Mouse (Mus musculus) midbrain, postnatal 0 days (tissue): ENCODE measurements around the gene Mapk7. TPM values are rescaled to one million over a fixed set of nuclear protein-coding genes. Genes with fewer than 3 reads are reported as not detected.
A peak's percentile ranks its signal among the peaks of the same experiment; 100 is the strongest.

Experiments
- ATAC-seq: fragments of 200-750 bp; cut with Nextera tagmentation; 2 replicates; pipeline ENCODE4 v1.8.0; 2017; ENCODE audit warnings: moderate number of reproducible peaks, mild to moderate bottlenecking, moderate TSS enrichment, moderate library complexity; ENCODE audit not compliant: low FRiP score
- DNase-seq: peaks from one replicate; pipeline ENCODE4 v3.0.0-alpha.2; 2015; ENCODE audit warnings: low spot score
- H3K27ac ChIP-seq: fragments of 300-500 bp; sonication (generic); 2 replicates; pipeline ENCODE4 v1.5.1; 2014; ENCODE audit warnings: low read depth, mild to moderate bottlenecking, low read length, mixed read lengths
- H3K27me3 ChIP-seq: fragments of 300-500 bp; sonication (generic); 2 replicates; pipeline ENCODE4 v1.6.1; 2014; ENCODE audit warnings: low read length, control low read depth, mixed read lengths; ENCODE audit not compliant: insufficient read depth
- H3K36me3 ChIP-seq: fragments of 300-500 bp; sonication (generic); 2 replicates; pipeline ENCODE4 v1.6.1; 2014; ENCODE audit warnings: low read length, control low read depth, mixed read lengths; ENCODE audit not compliant: insufficient read depth
- H3K4me1 ChIP-seq: fragments of 300-500 bp; sonication (generic); 2 replicates; pipeline ENCODE4 v1.6.1; 2014; ENCODE audit warnings: mild to moderate bottlenecking, control low read depth, antibody characterized with exemption, low read length, mixed read lengths; ENCODE audit not compliant: insufficient read depth
- H3K4me2 ChIP-seq: fragments of 300-500 bp; sonication (generic); 2 replicates; pipeline ENCODE4 v1.6.1; 2014; ENCODE audit warnings: low read depth, mild to moderate bottlenecking, low read length, mixed read lengths; ENCODE audit not compliant: poor library complexity, severe bottlenecking
- H3K4me3 ChIP-seq: fragments of 300-500 bp; sonication (generic); 2 replicates; pipeline ENCODE4 v1.5.1; 2014; ENCODE audit warnings: low read depth, mild to moderate bottlenecking, low read length, moderate library complexity
- H3K9ac ChIP-seq: fragments of 300-500 bp; sonication (generic); replicated peaks from 2 replicates; pipeline ENCODE4 v1.6.1; 2014; ENCODE audit warnings: mild to moderate bottlenecking, low read length, moderate library complexity, mixed read lengths; ENCODE audit not compliant: poor library complexity, severe bottlenecking
- H3K9me3 ChIP-seq: fragments of 300-500 bp; sonication (generic); 2 replicates; pipeline ENCODE4 v1.6.1; 2016; ENCODE audit warnings: low read length, control low read depth
- CTCF ChIP-seq: IDR thresholded peaks from 2 replicates; pipeline ENCODE4 v1.5.1; 2016; ENCODE audit warnings: antibody characterized with exemption, mild to moderate bottlenecking
- WGBS: fragments of 180-500 bp; shearing (Covaris S2); extraction: QIAGEN DNeasy Blood & Tissue Kit; methylation state at CpG from one replicate; pipeline ENCODE4 v1.1.7; 2014; 5-methylcytosine and 5-hydroxymethylcytosine counted together
- polyA plus RNA-seq: library from polyadenylated mRNA; unstranded; fragments of >200 nt; fragmentation: Nextera tagmentation; extraction: Ambion mirVana; gene quantifications from 2 replicates; pipeline ENCODE4 v1.2.1, GENCODE M21; 2015
- total RNA-seq: library from RNA; depleted of rRNA; stranded (reverse); fragments of >200 nt; gene quantifications from 2 replicates; pipeline ENCODE4 v1.2.3, GENCODE M21; 2014

The Mapk7 gene
- total and polyA plus RNA-seq, 2 experiments from 2014 or later: 36.9 to 46.1 TPM

DNA sequence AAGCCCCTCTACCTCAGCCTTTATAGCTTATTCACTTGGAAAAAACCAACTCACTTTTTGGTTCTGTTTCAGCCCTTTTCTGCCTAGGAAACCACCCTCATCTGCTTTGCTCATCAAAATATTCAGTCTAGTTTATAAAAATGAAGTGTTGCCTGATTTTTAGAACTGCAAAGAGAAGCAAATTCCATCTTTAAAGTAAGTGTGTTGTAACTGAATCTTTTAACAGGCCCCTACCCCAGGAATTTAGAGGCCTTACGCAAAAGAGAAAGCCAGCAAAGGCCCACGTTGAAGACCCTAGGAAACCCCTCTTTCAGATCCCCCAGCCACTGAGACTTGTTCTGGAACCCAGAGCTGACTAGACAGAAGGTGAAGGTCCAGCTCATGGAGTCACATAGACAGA, 30.1 kb downstream of the Mapk7 start:
- TF ChIP-seq CTCF: no peak
- no peaks in the 10 kb centered on the region for H3K27me3 ChIP-seq

DNA sequence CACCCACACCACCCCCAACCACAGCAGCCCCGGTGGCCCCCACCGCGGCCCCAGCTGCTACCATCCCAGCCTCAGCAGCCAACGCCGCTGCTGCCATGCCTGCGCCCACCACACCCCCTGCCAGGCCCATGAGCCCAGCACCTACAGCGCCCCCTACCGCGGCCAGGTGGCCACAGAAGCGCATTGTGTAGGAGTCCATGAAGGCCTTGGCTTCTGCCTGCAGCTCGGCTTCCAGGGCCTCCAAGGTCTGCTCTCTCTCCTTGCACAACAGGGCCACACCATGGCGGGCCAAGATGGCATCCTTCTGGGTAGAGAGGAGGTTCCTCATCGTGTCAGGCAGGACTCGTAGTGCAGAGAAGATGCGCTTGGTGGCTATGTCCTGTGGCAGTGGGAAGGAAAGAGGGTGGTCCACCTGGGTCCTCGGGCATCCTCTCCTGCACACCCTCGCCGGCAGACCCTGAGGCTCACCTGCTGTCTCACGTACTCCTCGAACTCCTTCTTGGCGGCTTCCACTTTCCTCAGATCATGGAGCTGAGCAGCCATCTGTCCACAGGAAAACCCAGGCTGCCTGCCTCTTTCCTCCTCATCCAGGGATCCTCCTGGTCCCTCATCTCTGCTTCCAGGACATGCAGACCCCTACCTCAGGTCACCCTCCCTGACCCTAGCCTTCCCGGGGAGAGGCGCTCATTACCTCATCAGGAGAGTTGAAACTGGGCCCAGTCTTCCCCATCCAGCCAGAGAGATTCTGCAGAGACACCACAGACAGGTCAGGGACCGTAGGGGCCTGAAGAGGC, 44.5 kb downstream of the Mapk7 start:
- Histone ChIP-seq H3K4me1 (no peaks in the 10 kb centered on the region), H3K4me3 (no peak overlapping the region), H3K27ac (no peak overlapping the region), H3K4me2 (no peak overlapping the region), H3K9me3 (no peaks in the 10 kb centered on the region), H3K9ac (no peak overlapping the region), H3K36me3 (peaks cover 15% of the 10 kb centered on the region; the same call in 1 of the 2 replicates), H3K27me3 (no peaks in the 10 kb centered on the region)
- peak; percentile 40 for TF ChIP-seq CTCF
- ATAC-seq: no peak
- WGBS: 78% methylated on average over 24 of the region's 24 CpGs
- no peak for DNase-seq

More for the DNA sequence above, 30.1 kb downstream of the Mapk7 start:
- Histone ChIP-seq H3K4me2 (no peak overlapping the region), H3K9me3 (no peaks in the 10 kb centered on the region), H3K4me3 (no peak overlapping the region), H3K36me3 (no peaks in the 10 kb centered on the region), H3K4me1 (no peaks in the 10 kb centered on the region), H3K9ac (no peak overlapping the region), H3K27ac (no peak overlapping the region)
- 90% methylated on average over 2 of the region's 2 CpGs for WGBS
- ATAC-seq (no peak), DNase-seq (no peak)

DNA sequence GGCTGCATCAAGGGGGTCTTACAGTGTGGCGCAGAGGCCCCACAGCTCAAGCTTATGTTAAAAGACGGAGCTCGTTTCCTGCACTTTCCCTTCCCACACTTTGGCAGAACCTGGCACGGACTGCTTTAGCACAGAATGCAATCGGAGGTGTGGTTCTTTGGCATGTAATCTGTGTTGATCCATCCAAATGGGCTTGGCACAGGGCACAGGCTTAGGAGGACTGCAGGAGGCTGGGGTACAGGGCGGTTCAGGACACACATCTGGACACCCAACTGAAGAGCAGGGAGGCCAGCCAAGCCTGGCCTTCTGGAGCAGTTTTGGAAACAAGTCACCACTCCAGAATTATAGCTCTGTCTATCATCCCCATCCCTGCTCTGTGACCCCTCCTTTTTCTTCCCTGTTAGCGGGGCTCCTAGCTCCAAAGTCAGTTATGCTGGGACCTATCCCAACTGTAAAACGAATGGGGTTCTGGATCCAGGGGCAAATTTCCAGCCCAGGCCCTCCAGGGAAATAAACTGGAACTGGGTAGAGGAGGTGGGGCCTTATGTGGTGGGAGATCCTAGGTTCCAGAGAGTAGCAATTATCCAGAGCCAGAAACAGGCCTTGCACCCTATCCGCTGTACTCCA, 45.5 kb downstream of the Mapk7 start:
- Histone ChIP-seq H3K36me3 (peaks cover 15% of the 10 kb centered on the region; the same call in 1 of the 2 replicates), H3K4me3 (no peak overlapping the region), H3K9ac (no peak overlapping the region), H3K27ac (no peak overlapping the region), H3K9me3 (no peaks in the 10 kb centered on the region), H3K4me2 (no peak overlapping the region), H3K27me3 (no peaks in the 10 kb centered on the region), H3K4me1 (no peaks in the 10 kb centered on the region)
- 65% methylated on average over 9 of the region's 9 CpGs for WGBS
- ATAC-seq (no peak), DNase-seq (peak; percentile 69)
- no peak for TF ChIP-seq CTCF

DNA sequence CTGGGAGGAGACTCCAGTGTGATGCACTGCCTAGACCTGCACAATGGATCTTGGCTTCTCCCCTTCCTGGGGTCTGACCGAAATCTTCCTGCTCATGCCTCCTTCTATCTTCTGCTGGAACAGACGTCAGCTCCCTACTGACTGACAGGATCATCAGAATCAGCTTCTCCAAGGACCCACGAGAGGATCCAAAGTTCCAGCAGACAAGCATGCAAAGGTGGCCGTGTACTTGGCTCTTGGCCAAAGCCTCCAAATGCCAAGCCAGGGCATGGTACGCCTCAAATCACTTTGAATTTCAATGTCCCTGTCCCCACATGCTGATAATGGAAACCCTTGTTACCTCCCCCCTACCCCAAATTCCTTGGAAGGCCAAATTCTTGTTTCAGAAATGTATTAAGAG, 46.2 kb downstream of the Mapk7 start:
- no peaks in the 10 kb centered on the region for H3K4me1 ChIP-seq
- WGBS: 42% methylated on average over 5 of the region's 5 CpGs
- no peaks in the 10 kb centered on the region for H3K9me3 ChIP-seq
- DNase-seq (peak; percentile 24), ATAC-seq (no peak)
- no peak overlapping the region for H3K9ac ChIP-seq
- peaks cover 15% of the 10 kb centered on the region; the same call in 1 of the 2 replicates for H3K36me3 ChIP-seq
- no peak overlapping the region for H3K4me3 ChIP-seq
- no peak overlapping the region for H3K4me2 ChIP-seq
- H3K27me3 ChIP-seq: no peaks in the 10 kb centered on the region
- TF ChIP-seq CTCF: no peak
- H3K27ac ChIP-seq: no peak overlapping the region

DNA sequence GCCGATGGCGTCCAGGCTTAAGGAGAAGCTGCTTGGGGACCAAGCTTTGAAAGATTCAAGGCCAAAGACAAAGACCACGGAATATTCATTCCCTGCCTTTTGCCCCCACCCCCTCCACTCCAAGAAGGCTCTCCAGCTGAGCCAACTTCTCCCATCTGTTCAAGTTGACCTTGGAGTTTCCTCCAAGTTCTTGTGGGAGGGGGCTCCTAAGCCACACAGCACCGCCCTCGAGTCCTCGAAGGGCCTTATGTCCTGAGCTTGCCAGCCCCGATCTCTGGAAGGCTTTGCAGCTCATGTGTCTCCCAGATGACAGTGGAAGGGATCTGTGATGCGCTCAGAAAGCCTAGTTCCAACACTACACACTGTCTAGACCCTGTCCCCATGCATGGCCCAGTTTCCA, 46.9 kb downstream of the Mapk7 start:
- DNase-seq (no peak), ATAC-seq (no peak)
- Histone ChIP-seq H3K36me3 (peaks cover 15% of the 10 kb centered on the region; the same call in 1 of the 2 replicates), H3K9ac (no peak overlapping the region), H3K4me1 (no peaks in the 10 kb centered on the region), H3K9me3 (no peaks in the 10 kb centered on the region), H3K27ac (no peak overlapping the region), H3K4me2 (no peak overlapping the region), H3K27me3 (no peaks in the 10 kb centered on the region), H3K4me3 (no peak overlapping the region)
- 84% methylated on average over 8 of the region's 8 CpGs for WGBS
- no peak for TF ChIP-seq CTCF

DNA sequence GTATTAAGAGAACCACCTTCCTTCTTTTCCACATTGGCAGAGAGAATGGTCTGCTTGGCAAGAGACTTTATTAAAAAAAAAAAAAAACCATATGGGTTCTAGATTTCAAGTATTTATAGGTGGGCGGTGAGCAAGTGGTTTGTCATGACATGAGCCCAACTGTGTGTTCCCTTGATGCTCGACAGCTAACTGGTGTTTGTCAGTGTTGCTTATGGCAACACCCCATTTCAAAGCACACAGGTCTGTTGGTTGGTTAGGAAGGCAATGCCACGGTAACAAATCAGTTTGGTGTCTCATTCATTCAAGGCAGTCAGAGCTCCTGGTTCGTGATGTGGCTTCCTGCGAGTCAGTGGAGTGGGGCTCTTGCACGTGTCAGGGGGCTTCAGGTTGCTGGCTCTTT, 50.4 kb downstream of the Mapk7 start:
- no peaks in the 10 kb centered on the region for H3K9me3 ChIP-seq
- no peak for TF ChIP-seq CTCF
- H3K4me3 ChIP-seq: no peak overlapping the region
- H3K27me3 ChIP-seq: no peaks in the 10 kb centered on the region
- H3K9ac ChIP-seq: no peak overlapping the region
- no peaks in the 10 kb centered on the region for H3K4me1 ChIP-seq
- no peaks in the 10 kb centered on the region for H3K36me3 ChIP-seq
- no peak for ATAC-seq
- H3K4me2 ChIP-seq: no peak overlapping the region
- 92% methylated on average over 6 of the region's 6 CpGs for WGBS
- no peak for DNase-seq
- H3K27ac ChIP-seq: no peak overlapping the region
